Mouse (Mus musculus) embryonic facial prominence, embryonic 12.5 days (tissue): Measurements from ENCODE around the gene Lfng. TPM values are rescaled to one million over a fixed set of nuclear protein-coding genes. Genes with fewer than 3 reads are reported as not detected.

Experiments used
- ATAC-seq: fragments of 200-750 bp; cut with Nextera tagmentation; 2 replicates; pipeline ENCODE4 v1.8.0; 2017; ENCODE audit not compliant: insufficient number of reproducible peaks, insufficient read depth, low FRiP score, low TSS enrichment
- H3K27ac ChIP-seq: fragments of 300-500 bp; sonication (generic); 2 replicates; pipeline ENCODE4 v1.5.1; 2016; ENCODE audit warnings: mild to moderate bottlenecking
- H3K27me3 ChIP-seq: fragments of 300-500 bp; sonication (generic); 2 replicates; pipeline ENCODE4 v1.6.1; 2016; ENCODE audit warnings: mild to moderate bottlenecking, moderate library complexity
- H3K36me3 ChIP-seq: fragments of 300-500 bp; sonication (generic); 2 replicates; pipeline ENCODE4 v1.6.1; 2016; ENCODE audit warnings: mild to moderate bottlenecking
- H3K4me1 ChIP-seq: fragments of 300-500 bp; sonication (generic); 2 replicates; pipeline ENCODE4 v1.6.1; 2016
- H3K4me2 ChIP-seq: fragments of 300-500 bp; sonication (generic); replicated peaks from 2 replicates; pipeline ENCODE4 v1.6.1; 2016; ENCODE audit warnings: mild to moderate bottlenecking, moderate library complexity
- H3K4me3 ChIP-seq: fragments of 300-500 bp; sonication (generic); 2 replicates; pipeline ENCODE4 v1.5.1; 2016; ENCODE audit warnings: mild to moderate bottlenecking
- H3K9ac ChIP-seq: fragments of 300-500 bp; sonication (generic); 2 replicates; pipeline ENCODE4 v1.6.1; 2016; ENCODE audit warnings: mild to moderate bottlenecking, moderate library complexity
- H3K9me3 ChIP-seq: fragments of 300-500 bp; sonication (generic); 2 replicates; pipeline ENCODE4 v1.6.1; 2016; ENCODE audit warnings: mild to moderate bottlenecking, moderate library complexity
- WGBS: fragments of 180-500 bp; shearing (Covaris S2); methylation state at CpG from one replicate; pipeline ENCODE4 v1.1.7; 2016; 5-methylcytosine and 5-hydroxymethylcytosine counted together
- polyA plus RNA-seq: library from polyadenylated mRNA; unstranded; fragments of >200 nt; fragmentation: Nextera tagmentation; extraction: Ambion mirVana; gene quantifications from 2 replicates; pipeline ENCODE4 v1.2.1, GENCODE M21; 2016

Gene Lfng
- polyA plus RNA-seq, 1 experiment from 2014 or later, result 14.2 TPM

DNA sequence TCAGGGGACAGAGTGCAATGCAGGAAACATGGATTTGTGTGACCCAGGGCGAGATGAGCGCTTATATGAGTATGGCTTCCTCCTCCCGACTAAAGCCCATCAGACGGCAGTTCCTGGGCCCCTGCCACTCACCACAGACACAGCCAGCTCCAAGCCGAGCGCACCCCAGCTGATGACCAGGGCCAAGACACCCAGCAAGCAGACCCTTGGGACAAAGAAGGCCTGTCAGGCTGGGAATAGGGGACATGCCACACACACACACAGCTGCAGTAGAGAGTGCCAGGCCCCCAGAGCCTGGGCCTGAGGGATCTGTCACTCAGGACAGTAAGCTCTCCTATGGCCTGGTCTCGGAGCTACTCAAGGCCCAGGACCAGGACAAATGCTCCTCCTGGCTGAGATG is 26.3 kb downstream of the Lfng start:
- H3K27me3 ChIP-seq, result no peaks in the 10 kb centered on the region
- no peak overlapping the region for H3K4me2 ChIP-seq
- 87% methylated on average over 7 of the region's 7 CpGs for WGBS
- H3K27ac ChIP-seq, result no peak overlapping the region
- no peak for ATAC-seq
- H3K36me3 ChIP-seq, result peaks cover 98% of the 10 kb centered on the region
- H3K9me3 ChIP-seq, result no peaks in the 10 kb centered on the region
- no peaks in the 10 kb centered on the region for H3K4me1 ChIP-seq
- no peak overlapping the region for H3K4me3 ChIP-seq
- H3K9ac ChIP-seq, result no peak overlapping the region

DNA sequence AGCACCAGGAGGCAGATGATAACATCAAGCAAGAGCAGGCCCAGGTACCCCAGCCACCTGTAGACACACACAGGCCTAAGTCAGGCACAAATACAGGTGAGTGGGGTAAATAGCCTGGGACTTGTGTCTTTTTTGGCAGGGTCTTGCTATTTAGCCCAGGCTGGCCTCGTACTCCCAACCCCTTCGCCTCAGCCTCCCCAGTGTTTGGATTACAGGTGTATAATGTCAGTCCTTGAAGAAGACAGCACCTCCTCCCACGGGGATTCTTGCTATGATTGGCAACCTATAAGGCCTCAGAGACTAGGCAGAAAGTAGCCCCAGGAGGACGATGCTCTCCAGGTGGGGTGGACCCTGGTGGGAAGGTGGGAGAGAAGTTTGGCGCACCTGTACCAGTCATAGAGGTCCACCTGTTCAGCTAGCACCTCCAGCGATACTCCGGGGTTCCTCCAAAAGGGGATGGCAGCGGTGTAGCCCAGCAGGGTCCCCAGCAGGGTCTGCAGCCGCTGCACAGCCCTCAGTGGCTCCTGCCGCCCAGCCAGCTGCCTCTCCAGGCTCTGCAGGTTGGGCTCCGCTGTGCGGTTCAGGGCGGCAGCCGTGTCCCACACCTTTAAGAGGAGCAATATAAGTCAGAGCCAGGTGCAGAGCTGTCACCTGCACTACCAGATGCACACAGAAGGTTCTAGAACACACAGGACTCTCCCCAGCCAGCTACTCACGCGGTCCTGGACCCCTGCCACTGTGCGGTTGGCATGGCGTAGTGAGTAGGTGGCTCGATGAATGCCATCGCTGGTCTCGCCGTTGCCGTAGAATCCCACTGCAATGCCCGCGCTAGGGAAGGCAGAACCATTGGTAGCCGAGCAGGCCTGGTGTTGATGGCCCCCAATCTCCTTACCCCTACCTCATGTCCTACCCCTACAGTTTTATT is 27.9 kb downstream of the Lfng start:
- H3K4me1 ChIP-seq, result peaks cover 1% of the 10 kb centered on the region
- H3K4me2 ChIP-seq, result no peak overlapping the region
- no peak overlapping the region for H3K9ac ChIP-seq
- ATAC-seq, result no peak
- H3K4me3 ChIP-seq, result no peak overlapping the region
- no peaks in the 10 kb centered on the region for H3K27me3 ChIP-seq
- peaks cover 95% of the 10 kb centered on the region for H3K36me3 ChIP-seq
- H3K9me3 ChIP-seq, result no peaks in the 10 kb centered on the region
- 95% methylated on average over 26 of the region's 26 CpGs for WGBS
- no peak overlapping the region for H3K27ac ChIP-seq

DNA sequence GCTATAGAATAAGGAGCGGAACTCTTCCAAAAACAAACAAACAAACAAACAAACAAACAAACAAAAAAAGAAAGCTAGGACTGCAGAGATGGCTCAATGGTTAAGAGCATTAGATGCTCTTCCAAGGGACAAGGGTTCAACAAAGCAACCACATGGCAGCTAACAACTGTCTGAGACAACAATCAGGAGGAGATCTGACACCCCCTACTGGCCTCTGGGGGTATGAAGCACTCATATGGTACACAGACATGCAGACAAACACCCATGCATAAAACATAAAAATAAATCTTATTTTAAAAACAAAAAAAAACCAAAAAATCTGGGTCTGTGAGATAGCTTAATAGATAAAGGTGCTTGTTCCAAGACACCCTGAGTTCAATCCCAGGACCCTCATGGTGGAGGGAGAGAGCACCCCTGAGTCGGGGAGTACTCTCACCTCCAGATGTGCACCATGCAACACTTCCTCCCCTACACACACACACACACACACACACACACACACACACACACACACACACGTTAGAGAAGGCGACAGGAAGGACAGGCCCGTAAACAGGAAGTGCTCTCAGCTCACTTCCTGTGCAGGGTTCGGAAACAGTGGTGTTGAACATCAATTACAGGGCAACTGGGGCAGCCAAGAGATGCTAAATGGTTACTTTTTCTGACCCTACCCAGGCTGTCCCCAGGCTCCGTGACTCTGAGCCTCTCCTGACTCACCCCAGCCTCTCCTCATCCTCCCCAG is 29.4 kb downstream of the Lfng start:
- Histone ChIP-seq H3K36me3 (peaks cover 83% of the 10 kb centered on the region), H3K4me1 (peaks cover 16% of the 10 kb centered on the region), H3K27me3 (no peaks in the 10 kb centered on the region), H3K9me3 (no peaks in the 10 kb centered on the region), H3K4me2 (no peak overlapping the region), H3K4me3 (no peak overlapping the region), H3K27ac (no peak overlapping the region; the same call in 1 of the 2 replicates), H3K9ac (no peak overlapping the region)
- ATAC-seq, result no peak
- WGBS, result 85% methylated on average over 7 of the region's 7 CpGs

DNA sequence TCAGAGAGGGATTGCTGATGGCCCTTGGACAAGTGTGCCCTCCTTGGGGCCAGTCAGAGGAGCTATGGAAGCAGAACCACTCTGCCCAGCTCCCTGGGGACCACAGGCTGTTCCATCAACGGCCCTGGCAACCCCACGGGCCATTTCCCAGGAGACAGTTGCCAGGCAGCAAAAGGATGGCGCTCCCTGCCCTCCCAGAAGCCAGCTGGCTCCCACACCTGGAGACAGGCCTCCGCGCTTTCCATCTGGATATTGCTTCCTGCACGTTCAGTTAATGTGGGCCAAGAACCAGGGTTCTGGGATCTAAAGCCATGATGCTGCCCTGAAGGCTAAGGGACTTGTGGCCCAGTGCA is 29.9 kb downstream of the Lfng start:
- Histone ChIP-seq H3K4me1 (peaks cover 21% of the 10 kb centered on the region), H3K27ac (peak overlapping the region; percentile 61), H3K27me3 (no peaks in the 10 kb centered on the region), H3K4me2 (no peak overlapping the region), H3K9ac (no peak overlapping the region), H3K9me3 (no peaks in the 10 kb centered on the region), H3K4me3 (no peak overlapping the region), H3K36me3 (peaks cover 78% of the 10 kb centered on the region)
- no peak for ATAC-seq
- WGBS, result 91% methylated on average over 6 of the region's 6 CpGs

DNA sequence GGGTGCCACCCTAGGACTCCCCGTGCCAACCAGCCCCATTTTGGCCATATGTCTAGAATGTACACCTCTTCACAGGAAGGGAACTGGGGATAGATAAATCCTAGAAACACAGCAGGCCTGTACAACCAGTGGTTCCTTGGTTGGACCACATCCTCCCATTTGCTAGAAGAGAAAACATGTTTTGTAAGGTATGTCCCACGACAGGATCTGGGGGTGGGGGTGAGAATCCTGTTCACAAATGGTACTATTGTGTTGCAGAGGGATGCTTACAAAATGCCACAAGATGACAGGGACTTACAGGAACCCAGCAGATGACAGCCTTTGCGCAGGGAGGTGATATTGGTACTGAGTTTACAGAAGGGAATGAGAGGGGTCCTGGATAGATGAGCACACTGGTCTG is 30.9 kb downstream of the Lfng start:
- no peaks in the 10 kb centered on the region for H3K27me3 ChIP-seq
- 0 out of 2 replicates have a peak overlapping the region, but pooled peaks have one; percentile 61 for H3K27ac ChIP-seq
- H3K36me3 ChIP-seq, result peaks cover 68% of the 10 kb centered on the region
- no peaks in the 10 kb centered on the region for H3K9me3 ChIP-seq
- peaks cover 31% of the 10 kb centered on the region for H3K4me1 ChIP-seq
- WGBS, result 89% methylated on average over 3 of the region's 3 CpGs
- ATAC-seq, result no peak
- no peak overlapping the region for H3K9ac ChIP-seq
- no peak overlapping the region for H3K4me3 ChIP-seq
- H3K4me2 ChIP-seq, result no peak overlapping the region

DNA sequence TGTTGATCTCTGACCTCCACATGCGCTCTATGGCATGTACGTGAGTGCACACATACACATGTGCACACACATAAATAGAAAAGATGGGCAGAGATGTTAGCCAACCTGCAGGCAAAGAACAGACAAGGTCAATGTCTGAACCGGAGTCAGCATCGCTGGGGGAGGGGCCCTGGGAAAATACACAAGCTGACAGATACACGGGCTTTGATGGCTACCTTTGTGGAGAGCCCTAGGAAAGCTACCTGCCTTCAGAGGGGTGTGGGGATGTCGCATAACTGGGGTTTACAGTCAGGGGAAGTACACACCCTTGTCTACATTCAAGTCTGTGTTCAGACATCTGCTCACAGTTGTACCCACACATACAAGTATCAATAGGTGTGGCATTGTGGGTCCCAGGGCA is 31.4 kb downstream of the Lfng start:
- Histone ChIP-seq H3K4me3 (no peak overlapping the region), H3K27ac (no peak overlapping the region), H3K4me1 (peaks cover 35% of the 10 kb centered on the region), H3K9me3 (no peaks in the 10 kb centered on the region), H3K9ac (no peak overlapping the region), H3K36me3 (peaks cover 63% of the 10 kb centered on the region), H3K4me2 (no peak overlapping the region), H3K27me3 (no peaks in the 10 kb centered on the region)
- ATAC-seq, result no peak
- 93% methylated on average over 6 of the region's 6 CpGs for WGBS

DNA sequence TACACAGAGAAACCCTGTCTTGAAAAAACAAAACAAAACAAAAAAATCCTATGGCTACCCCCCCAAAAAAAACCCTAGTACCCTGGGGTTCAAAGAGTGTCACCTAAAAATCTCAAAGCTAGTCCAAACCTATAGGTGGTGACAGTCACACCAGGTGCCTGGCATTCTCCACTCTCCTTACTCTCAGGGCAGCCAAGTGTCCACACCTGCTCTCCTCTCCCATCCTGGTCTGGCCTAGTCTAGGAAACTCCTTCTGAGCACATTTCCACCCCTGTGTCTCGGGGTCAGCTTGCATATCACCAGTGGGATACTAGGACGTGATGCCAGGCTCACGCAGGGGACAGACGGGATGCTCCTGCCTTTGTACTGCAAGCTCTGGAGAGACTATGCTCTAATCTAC is 32.2 kb downstream of the Lfng start:
- ATAC-seq, result no peak
- no peak overlapping the region for H3K4me2 ChIP-seq
- 86% methylated on average over 4 of the region's 4 CpGs for WGBS
- no peak overlapping the region for H3K9ac ChIP-seq
- no peak overlapping the region for H3K4me3 ChIP-seq
- 0 out of 2 replicates have a peak overlapping the region, but pooled peaks have one; percentile 91 for H3K27ac ChIP-seq
- no peaks in the 10 kb centered on the region for H3K27me3 ChIP-seq
- H3K36me3 ChIP-seq, result peaks cover 63% of the 10 kb centered on the region
- peaks cover 39% of the 10 kb centered on the region for H3K4me1 ChIP-seq
- no peaks in the 10 kb centered on the region for H3K9me3 ChIP-seq

DNA sequence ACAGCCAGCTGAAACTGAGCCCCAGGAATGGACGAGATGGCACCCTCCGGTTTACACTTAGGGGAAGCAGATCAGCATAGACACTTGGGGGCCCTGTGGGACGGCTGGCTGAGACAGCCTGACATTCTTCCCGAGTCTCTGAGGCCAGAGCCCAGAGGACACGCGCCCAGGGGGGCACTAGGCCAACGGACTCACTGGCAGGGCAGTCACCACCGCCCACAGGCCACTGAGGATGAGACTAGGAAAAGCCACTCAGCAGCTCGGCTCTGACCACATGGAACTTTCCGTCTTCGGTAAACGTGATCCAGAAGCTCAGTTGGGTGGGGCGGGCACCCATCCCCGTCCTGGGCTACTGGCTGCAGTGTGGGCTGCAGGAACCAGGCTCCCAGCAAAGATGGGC is 32.8 kb downstream of the Lfng start:
- H3K27ac ChIP-seq, result peak overlapping the region; percentile 91; the same call in 1 of the 2 replicates
- H3K4me1 ChIP-seq, result peaks cover 42% of the 10 kb centered on the region

DNA sequence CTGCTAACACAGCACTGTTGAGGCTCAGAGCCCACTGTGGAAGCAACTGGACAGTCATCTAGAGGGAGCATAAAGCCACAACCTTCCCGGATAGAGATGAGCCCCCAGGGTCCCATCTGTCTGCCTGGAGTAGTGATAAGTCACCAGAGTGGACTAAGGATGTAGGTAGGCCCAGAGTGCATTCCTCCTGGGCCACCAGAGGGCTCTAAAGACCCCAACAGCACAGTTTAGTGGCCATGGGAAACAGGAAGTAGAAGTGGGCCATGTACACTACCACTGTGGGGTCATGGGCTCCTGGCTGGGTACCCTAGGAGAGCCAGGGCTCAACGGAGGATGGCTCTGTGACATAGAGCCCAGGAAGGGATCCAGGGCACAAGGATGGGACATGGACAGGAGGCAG is 33.7 kb downstream of the Lfng start:
- H3K9ac ChIP-seq, result no peak overlapping the region
- WGBS, result 69% methylated on average over 2 of the region's 2 CpGs
- H3K4me2 ChIP-seq, result peak overlapping the region; percentile 43
- H3K36me3 ChIP-seq, result peaks cover 63% of the 10 kb centered on the region
- 0 out of 2 replicates have a peak, but pooled peaks have one; percentile 8 for ATAC-seq
- peak overlapping the region; percentile 91 for H3K27ac ChIP-seq
- H3K27me3 ChIP-seq, result no peaks in the 10 kb centered on the region
- peaks cover 52% of the 10 kb centered on the region for H3K4me1 ChIP-seq
- H3K9me3 ChIP-seq, result no peaks in the 10 kb centered on the region
- H3K4me3 ChIP-seq, result no peak overlapping the region

More for the DNA sequence above, 32.8 kb downstream of the Lfng start:
- WGBS, result 78% methylated on average over 14 of the region's 14 CpGs
- Histone ChIP-seq H3K9ac (no peak overlapping the region), H3K4me2 (no peak overlapping the region), H3K27me3 (no peaks in the 10 kb centered on the region), H3K9me3 (no peaks in the 10 kb centered on the region), H3K4me3 (no peak overlapping the region), H3K36me3 (peaks cover 63% of the 10 kb centered on the region)
- no peak for ATAC-seq

DNA sequence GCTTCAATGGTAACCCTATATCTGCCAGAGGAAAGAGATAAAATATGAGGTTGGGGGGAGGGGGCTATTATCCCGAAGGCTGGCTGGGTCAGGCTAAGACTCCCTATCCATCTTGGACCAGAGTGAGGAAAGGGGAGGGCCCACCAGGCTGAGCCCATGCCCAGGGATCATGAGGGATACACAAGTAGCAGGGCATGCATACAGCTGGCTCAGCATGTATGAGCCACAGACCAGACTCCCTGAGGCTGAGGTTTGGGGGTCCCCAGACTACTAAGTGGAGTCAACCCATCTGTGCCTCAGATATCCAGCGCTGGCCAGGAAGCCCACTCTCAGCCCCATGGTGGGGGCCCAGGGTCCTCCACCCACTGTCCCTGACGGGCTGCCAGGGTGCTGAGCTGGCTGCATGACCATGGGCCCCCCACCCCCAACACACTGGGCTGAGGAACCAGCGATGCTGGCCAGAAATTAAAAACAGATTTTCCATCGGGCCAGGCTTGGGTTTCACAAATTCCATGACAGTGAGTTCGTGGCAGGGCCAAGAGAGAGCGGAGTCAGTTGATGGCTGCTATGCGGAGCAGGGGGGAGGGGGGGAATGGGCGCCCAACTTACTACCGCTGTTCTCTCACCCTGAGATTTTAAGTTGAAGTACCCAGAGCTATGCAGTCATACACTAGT is 34.3 kb downstream of the Lfng start:
- H3K4me2 ChIP-seq, result peak overlapping the region; percentile 43

DNA sequence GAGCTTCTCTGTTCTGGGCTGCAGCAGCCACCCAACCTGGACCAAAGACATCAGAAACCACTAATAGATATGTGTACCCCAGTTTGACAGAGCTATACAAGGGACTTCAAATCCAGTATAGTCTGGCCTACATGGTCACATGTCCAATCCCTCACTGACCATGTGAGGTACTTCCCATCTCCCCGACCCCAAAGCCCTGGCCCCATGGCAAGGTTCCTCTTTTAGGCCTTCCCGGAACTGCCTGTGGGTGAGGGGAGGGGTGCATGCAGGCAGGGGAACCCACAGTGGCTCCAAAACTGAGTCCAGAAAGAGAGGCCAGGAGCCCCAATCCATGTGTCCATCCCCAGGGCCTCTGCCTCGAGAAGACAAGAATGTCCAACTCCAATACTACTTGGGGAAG is 35.0 kb downstream of the Lfng start:
- WGBS, result 34% methylated on average over 3 of the region's 3 CpGs
- H3K9me3 ChIP-seq, result no peaks in the 10 kb centered on the region
- H3K4me3 ChIP-seq, result no peak overlapping the region
- peaks cover 59% of the 10 kb centered on the region for H3K36me3 ChIP-seq
- peak overlapping the region; percentile 35 for H3K9ac ChIP-seq
- peaks cover 64% of the 10 kb centered on the region for H3K4me1 ChIP-seq
- H3K27ac ChIP-seq, result peak overlapping the region; percentile 91
- no peaks in the 10 kb centered on the region for H3K27me3 ChIP-seq
- no peak for ATAC-seq
- H3K4me2 ChIP-seq, result peak overlapping the region; percentile 43

More for the DNA sequence above, 34.3 kb downstream of the Lfng start:
- peak overlapping the region; percentile 91 for H3K27ac ChIP-seq
- peaks cover 63% of the 10 kb centered on the region for H3K36me3 ChIP-seq
- 23% methylated on average over 10 of the region's 10 CpGs for WGBS
- peaks cover 58% of the 10 kb centered on the region for H3K4me1 ChIP-seq
- H3K9ac ChIP-seq, result peak overlapping the region; percentile 35
- H3K9me3 ChIP-seq, result no peaks in the 10 kb centered on the region
- no peak overlapping the region for H3K4me3 ChIP-seq
- H3K27me3 ChIP-seq, result no peaks in the 10 kb centered on the region
- peak; percentile 83 for ATAC-seq
